Mouse (Mus musculus) cerebellum, adult 11-12 months (tissue): ENCODE measurements around the gene 4930564D02Rik.
A peak's percentile ranks its signal among the peaks of the same experiment; 100 is the strongest.

ENCODE experiments used
- DNase-seq: peaks from one replicate; pipeline ENCODE4 v3.0.0; 2022

4930564D02Rik gene

GRCm38 (mm10) chr3:105066544-105066943, at the start of gene 4930564D02Rik:
Gene 4930564D02Rik, plus strand, starts transcription at chr3:105066844.
- DNase-seq: no peak

- no peak for DNase-seq
Measured at GRCm38 (mm10) chr3:105017314-105017713, 49.3 kb upstream of the 4930564D02Rik start.

DNA sequence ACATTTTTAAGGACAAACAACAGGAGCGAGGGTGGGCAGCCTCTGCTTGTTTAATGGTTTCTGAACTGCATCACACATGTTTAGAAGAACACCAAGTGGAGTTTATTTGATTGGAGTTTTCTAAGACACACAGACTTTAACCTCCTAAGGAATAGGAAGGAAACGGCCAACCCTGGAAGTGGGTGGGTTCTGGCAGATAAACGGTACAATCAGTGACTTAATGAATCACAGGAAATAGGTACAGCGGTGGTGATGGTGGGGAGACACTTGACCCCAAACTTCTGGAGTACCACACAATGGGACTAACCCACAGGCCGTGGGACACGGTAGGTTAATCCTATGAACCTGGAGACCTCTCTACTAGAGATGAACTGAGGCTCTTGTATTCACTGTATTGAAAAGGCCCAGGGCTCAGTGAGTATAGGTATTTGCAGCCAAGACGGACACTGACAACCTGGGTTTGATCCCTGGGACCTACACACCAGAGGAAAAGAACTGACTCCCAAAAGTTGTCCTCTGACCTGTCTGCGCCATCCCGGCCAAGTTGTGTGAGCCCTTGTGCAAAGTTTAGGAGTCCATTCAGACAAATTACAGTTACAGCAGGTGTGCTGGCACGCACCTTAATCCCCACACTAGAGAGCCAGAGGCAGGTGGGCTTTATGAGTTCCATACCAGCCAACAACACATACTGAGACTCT, 48.4 kb upstream of the 4930564D02Rik start:
- DNase-seq: no peak

DNA sequence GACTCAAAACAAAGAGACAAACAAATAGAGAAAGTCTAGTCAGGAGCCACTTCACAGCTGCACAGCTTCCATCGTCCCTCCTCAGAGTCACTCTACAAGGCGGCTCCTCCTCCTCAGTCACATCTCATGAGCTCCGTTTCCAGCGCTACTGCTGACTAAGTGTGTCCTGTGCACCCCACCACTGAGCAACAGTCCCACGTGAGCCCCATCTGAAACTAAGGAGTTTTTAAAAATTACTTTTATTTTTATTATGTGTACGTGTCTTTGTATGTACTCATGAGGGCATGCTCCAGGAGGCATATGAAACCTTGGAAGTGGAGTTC, 47.9 kb upstream of the 4930564D02Rik start:
- no peak for DNase-seq

DNA sequence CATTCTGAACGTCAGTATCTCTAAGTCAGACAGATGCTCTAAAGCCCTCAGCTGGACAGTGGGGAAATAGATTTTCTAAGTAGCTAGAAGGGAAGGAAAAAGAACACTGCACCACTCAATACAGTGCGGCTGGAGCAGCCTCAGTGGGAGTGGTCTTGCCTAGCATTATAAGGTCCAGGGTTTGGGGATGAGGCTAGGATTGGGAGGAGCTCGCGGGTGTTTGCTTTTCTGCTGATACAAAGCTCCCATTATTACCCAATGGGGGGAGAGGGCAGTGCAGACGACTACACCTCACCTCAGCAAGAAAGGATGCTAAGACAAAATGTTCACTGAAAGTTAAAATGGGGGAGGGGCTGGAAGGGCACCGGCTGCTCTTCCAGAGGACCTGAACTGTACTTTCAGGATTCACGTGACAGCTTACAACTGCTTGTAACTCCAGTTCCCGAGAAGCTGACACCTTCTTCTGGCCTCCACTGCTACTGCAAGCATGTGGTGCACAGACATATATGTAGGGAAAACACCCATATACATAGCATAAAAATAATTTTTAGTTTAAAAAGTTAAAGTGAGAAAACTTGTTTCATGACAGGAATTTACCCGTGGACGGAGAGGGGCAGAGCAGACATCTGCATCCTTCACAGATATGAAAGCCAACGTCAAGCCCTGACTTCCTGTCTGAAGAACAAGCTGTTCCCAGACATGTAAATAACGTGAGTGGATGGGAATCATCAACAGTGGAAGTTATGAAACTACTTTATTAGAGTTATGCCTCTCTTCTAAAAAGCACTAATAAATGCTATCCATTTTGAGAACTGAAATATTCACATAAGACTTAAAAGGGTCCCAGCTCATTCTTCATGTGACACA, 46.6 kb upstream of the 4930564D02Rik start:
- DNase-seq: no peak

GRCm38 (mm10) chr3:105023371-105024005, 43.2 kb upstream of the 4930564D02Rik start:
- no peak for DNase-seq

DNA sequence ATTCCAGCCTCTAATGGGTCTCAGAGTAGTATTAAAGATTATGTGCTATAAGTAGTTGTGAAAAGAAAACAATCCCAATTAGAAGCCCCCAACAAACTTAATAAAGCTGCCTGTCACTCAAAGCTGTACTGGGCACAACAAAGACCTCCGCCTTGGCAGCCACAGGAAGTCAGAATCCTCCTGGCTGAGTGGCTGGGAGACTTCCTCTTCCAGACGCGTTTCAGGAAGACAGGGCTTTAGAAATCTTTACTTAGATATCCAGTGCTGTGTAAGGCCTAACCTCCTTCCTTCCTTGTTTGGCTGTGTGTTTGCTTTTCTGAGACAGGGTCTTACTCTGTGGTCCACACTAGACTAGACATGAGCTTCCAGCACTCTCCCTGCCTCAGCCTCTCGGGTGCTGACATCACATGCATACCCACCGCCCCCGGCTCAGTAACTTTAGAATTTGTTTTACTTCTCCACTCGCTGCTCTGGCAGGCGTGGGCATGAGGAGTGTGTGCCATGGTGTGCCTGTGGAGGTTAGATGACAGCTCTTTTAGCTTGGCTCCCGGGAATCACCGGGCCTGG, 30.3 kb upstream of the 4930564D02Rik start:
- DNase-seq: no peak

DNA sequence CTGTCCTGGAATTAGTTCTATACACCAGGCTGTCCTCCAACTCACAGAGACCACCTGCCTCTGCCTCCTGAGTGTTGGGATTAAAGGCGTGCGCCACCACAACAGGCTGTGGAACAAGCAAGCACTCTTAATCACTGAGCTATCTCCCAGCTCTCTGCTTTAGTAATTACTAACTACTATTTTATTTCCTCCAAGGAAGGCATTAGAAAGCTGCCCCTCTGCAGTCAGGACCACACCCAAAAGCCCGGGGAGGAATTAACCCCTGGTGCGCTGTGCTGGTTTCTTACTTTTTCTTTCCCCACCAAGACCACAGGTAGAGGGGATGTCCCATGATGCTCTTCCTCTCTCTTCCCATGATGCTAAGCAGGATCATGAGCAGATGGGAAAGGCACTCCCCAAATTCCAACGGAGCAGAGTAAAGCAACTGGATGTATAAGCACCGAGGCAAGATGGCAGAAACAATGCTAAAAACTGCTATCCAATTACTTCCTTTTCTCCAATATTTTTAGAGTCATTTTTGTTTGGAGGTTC, 29.3 kb upstream of the 4930564D02Rik start:
- DNase-seq: no peak

DNA sequence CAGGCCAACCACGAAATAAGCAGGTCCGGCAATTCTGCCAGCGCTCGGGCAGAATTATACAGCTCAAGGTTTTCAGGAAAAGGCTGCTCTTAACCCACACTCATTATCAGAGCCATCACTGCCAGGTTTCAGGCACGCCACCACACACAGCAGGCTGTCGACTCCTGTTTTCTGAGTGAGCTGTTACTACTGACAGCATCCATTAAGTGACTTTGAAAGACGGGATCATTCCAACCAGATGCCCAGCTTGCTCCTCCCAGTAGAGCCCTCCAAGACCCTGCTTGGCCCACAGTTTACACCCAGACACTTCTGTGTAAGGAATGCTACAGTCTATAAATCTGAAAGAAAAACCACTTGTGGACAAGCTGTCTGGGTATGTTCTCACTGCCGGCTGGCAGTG, 26.6 kb upstream of the 4930564D02Rik start:
- DNase-seq: no peak

GRCm38 (mm10) chr3:105040983-105041625, 25.5 kb upstream of the 4930564D02Rik start:
- DNase-seq: no peak

- DNase-seq: no peak
Measured at GRCm38 (mm10) chr3:105043746-105044145, 22.9 kb upstream of the 4930564D02Rik start.

DNA sequence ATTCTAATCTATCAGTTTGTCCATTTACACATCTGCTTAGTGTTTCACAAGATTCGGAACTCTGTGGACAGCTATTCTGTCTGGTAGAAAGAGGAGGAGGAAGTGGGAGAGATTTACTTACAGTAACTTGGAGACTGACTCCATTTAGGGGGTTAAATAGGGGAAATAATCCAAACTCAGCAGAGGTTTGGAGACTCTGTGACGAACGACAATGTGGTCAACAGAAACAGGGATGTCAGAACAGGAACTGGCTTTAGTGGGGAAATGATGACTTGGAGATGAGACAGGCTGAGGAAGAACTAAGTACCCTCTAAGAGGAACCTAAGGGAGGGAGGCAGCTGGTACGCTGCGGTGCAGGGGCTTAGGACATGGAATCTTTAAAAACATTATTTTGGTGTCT, 19.8 kb upstream of the 4930564D02Rik start:
- no peak for DNase-seq

GRCm38 (mm10) chr3:105047616-105048015, 19.0 kb upstream of the 4930564D02Rik start:
- DNase-seq: no peak

DNA sequence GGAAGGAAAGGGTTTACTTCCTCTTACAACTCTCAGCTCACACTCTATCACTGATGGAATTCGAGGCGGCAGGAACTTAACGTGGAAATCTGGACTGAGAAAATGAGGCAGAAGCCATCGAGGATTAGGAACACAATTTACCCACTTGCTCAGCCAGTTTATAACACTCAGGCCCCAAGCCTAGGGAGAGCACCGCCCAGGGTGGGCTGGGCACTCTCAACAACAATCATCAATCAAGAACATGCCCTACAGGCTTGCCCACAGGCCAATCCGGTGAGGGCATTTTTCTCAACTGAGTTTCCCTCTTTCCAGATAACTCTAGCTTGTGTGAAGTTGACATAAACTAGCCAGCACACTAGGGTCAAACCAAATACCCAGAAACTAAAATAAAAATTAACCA, 16.8 kb upstream of the 4930564D02Rik start:
- DNase-seq: no peak

DNA sequence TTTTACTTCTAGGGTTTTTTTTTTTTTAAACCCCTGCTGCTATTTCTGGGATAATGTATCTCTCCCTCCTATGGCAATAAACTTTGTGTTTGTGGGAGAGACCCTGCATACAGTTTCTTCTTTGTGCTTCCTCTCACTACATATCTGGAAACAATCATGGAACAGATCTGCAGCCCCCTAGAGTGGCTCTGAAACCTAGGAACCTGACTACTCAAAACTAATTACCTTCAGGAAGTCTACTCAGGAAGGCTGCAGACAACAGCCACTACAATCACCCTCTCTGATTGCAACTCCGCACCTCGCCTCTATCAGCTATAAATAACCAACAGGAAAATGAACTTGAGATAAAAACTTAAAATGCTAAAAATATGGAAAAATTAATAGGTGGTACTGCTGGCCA, 15.5 kb upstream of the 4930564D02Rik start:
- DNase-seq: no peak

- no peak for DNase-seq
Measured at GRCm38 (mm10) chr3:105052171-105052936, 14.3 kb upstream of the 4930564D02Rik start.

GRCm38 (mm10) chr3:105052937-105053697, 13.5 kb upstream of the 4930564D02Rik start, which contains the start of gene Cttnbp2nl:
Gene Cttnbp2nl, minus strand, starts transcription at chr3:105053146.
- peak; percentile 99 for DNase-seq

DNA sequence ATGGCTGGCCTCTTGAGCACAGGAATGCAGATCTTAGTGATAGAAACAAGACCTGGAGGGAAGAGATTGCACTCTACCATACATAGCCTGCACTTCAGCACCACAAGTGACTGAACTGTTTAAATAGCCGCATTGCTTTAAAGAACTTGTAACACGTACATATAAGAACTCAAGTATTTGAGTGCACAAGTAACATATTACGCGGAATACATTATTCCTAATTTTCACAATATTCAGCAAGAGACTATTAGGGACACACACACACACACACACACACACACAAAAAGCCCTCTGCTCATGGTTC, 13.0 kb upstream of the 4930564D02Rik start:
- DNase-seq: no peak

- no peak for DNase-seq
Measured at GRCm38 (mm10) chr3:105054952-105055351, 11.7 kb upstream of the 4930564D02Rik start.

GRCm38 (mm10) chr3:105055666-105056065, 11.0 kb upstream of the 4930564D02Rik start:
- DNase-seq: no peak
